Mouse (Mus musculus) colon, adult 2 months (tissue): ENCODE data around the gene Olfr679. TPM values are rescaled to one million over a fixed set of nuclear protein-coding genes. Genes with fewer than 3 reads are reported as not detected.

Source experiments
- polyA plus RNA-seq: library from polyadenylated mRNA; depleted of rRNA; stranded (reverse); fragments of >200 nt; gene quantifications from 2 replicates; pipeline ENCODE4 v1.2.3, GENCODE M21; 2012; rRNA removed

Gene Olfr679
- not detected in 2 replicates for polyA plus RNA-seq

GRCm38 (mm10) chr7:105080905-105081304, at the start of gene Olfr679:
Gene Olfr679, plus strand, starts transcription at chr7:105081205.

GRCm38 (mm10) chr7:105032398-105032797, 48.6 kb upstream of the Olfr679 start, which contains the start of gene Olfr676:
Gene Olfr676, plus strand, starts transcription at chr7:105032698.

GRCm38 (mm10) chr7:105064175-105064574, 16.8 kb upstream of the Olfr679 start, which contains the start of gene Olfr678:
Gene Olfr678, plus strand, starts transcription at chr7:105064475.

DNA sequence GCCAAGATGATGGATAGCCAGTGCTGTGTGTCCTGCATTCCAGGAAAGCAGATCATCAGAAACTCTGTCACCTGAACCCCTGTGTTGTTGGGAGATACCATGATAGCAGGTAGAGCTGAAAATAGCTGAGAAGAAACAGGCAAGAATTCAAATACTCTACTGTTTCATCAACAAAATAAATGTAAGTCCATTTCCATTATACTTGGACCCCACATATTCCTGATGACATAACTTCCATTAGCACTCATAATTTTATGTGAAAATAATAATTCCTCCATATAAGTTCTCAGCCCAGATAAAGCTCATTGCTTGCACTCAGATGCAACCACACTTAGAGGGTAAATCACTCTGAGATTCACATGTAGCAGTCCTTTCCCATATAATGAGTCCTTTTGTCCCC, 11.7 kb downstream of the Olfr679 start, which contains the start of gene Olfr680-ps1:
Olfr680-ps1 (minus strand) TSS at position 101 of the 400 bp plus-strand sequence.

GRCm38 (mm10) chr7:105116536-105116935, 35.5 kb downstream of the Olfr679 start, which contains the start of gene Olfr681:
Gene Olfr681, plus strand, starts transcription at chr7:105116836.

Other genes with a start within 250 kb of the Olfr679 start
- gene Usp17lb, start 238.6 kb upstream of the Olfr679 start, polyA plus RNA-seq, result not detected in 2 replicates
- not detected in 2 replicates for gene Usp17la, start 224.2 kb upstream of the Olfr679 start, polyA plus RNA-seq
- not detected in 2 replicates for gene Olfr665, start 203.2 kb upstream of the Olfr679 start, polyA plus RNA-seq
- not detected in 2 replicates for gene Olfr666, start 185.3 kb upstream of the Olfr679 start, polyA plus RNA-seq
- not detected in 2 replicates for gene Olfr667, start 159.7 kb upstream of the Olfr679 start, polyA plus RNA-seq
- gene Olfr668, start 153.1 kb upstream of the Olfr679 start, polyA plus RNA-seq, result not detected in 2 replicates
- gene Olfr669, start 147.0 kb upstream of the Olfr679 start, polyA plus RNA-seq, result not detected in 2 replicates
- gene Olfr670, start 118.6 kb upstream of the Olfr679 start, polyA plus RNA-seq, result not detected in 2 replicates
- gene Olfr671, start 102.1 kb upstream of the Olfr679 start, polyA plus RNA-seq, result not detected in 2 replicates
- not detected in 2 replicates for gene Olfr672, start 79.2 kb upstream of the Olfr679 start, polyA plus RNA-seq
- not detected in 2 replicates for gene Olfr675, start 52.7 kb upstream of the Olfr679 start, polyA plus RNA-seq
- not detected in 2 replicates for gene Olfr676, start 48.5 kb upstream of the Olfr679 start, polyA plus RNA-seq
- gene Olfr677, start 29.8 kb upstream of the Olfr679 start, polyA plus RNA-seq, result not detected in 2 replicates
- gene Olfr678, start 16.7 kb upstream of the Olfr679 start, polyA plus RNA-seq, result not detected in 2 replicates
- not detected in 2 replicates for gene Olfr680-ps1, start 11.6 kb downstream of the Olfr679 start, polyA plus RNA-seq
- not detected in 2 replicates for gene Olfr681, start 35.6 kb downstream of the Olfr679 start, polyA plus RNA-seq
- not detected in 2 replicates for gene Olfr683, start 65.8 kb downstream of the Olfr679 start, polyA plus RNA-seq
- not detected in 2 replicates for gene Olfr684, start 82.4 kb downstream of the Olfr679 start, polyA plus RNA-seq
- gene Olfr685, start 104.8 kb downstream of the Olfr679 start, polyA plus RNA-seq, result not detected in 2 replicates
- not detected in 2 replicates for gene Olfr686, start 126.3 kb downstream of the Olfr679 start, polyA plus RNA-seq
- not detected in 2 replicates for gene Olfr688, start 206.9 kb downstream of the Olfr679 start, polyA plus RNA-seq
- not detected in 2 replicates for gene Olfr689, start 230.0 kb downstream of the Olfr679 start, polyA plus RNA-seq